Mouse (Mus musculus) heart, embryonic 14.5 days (tissue): Measurements from ENCODE around the gene Neto2. TPM values are rescaled to one million over a fixed set of nuclear protein-coding genes. Genes with fewer than 3 reads are reported as not detected.

ENCODE experiments used
- ATAC-seq: fragments of 200-750 bp; cut with Nextera tagmentation; 2 replicates; pipeline ENCODE4 v1.8.0; 2017; ENCODE audit warnings: low read depth, moderate TSS enrichment; ENCODE audit not compliant: insufficient number of reproducible peaks, insufficient read depth, low FRiP score
- H3K27ac ChIP-seq, 2 experiments: fragments of 200-500 bp in 1 of 2; fragments of 300-500 bp in 1 of 2; sonication (generic) in 1 of 2; replicated peaks in 1 of 2; 2 replicates each; pipeline ENCODE4 v1.5.1; 2012 to 2014; ENCODE audit warnings: low read depth in 2 of 2, low read length in 2 of 2, control low read depth in 1 of 2, mild to moderate bottlenecking in 1 of 2, mixed read lengths in 1 of 2; ENCODE audit not compliant: control insufficient read depth in 1 of 2, insufficient read depth in 1 of 2
- H3K27me3 ChIP-seq: fragments of 300-500 bp; sonication (generic); 2 replicates; pipeline ENCODE4 v1.6.1; 2014; ENCODE audit warnings: mild to moderate bottlenecking, low read length, control low read depth; ENCODE audit not compliant: control insufficient read depth, insufficient read depth
- H3K36me3 ChIP-seq: fragments of 300-500 bp; sonication (generic); 2 replicates; pipeline ENCODE4 v1.6.1; 2014; ENCODE audit warnings: mild to moderate bottlenecking, control low read depth, low read length, mixed read lengths; ENCODE audit not compliant: control insufficient read depth, insufficient read depth
- H3K4me1 ChIP-seq, 2 experiments: fragments of 200-500 bp in 1 of 2; fragments of 300-500 bp in 1 of 2; sonication (generic) in 1 of 2; 2 replicates each; pipeline ENCODE4 v1.6.1; 2012 to 2014; ENCODE audit warnings: low read length in 2 of 2, control low read depth in 1 of 2, mixed read lengths in 1 of 2; ENCODE audit not compliant: control insufficient read depth in 2 of 2, insufficient read depth in 2 of 2
- H3K4me2 ChIP-seq: fragments of 300-500 bp; sonication (generic); 2 replicates; pipeline ENCODE4 v1.6.1; 2014; ENCODE audit warnings: mild to moderate bottlenecking, low read length
- H3K4me3 ChIP-seq, 2 experiments: fragments of 200-500 bp in 1 of 2; fragments of 300-500 bp in 1 of 2; sonication (generic) in 1 of 2; 2 replicates each; pipeline ENCODE4 v1.5.1; 2012 to 2014; ENCODE audit warnings: low read length in 2 of 2, mild to moderate bottlenecking in 2 of 2, control low read depth in 1 of 2, low read depth in 1 of 2, moderate library complexity in 1 of 2; ENCODE audit not compliant: control insufficient read depth in 1 of 2, insufficient read depth in 1 of 2
- H3K9ac ChIP-seq: fragments of 300-500 bp; sonication (generic); 2 replicates; pipeline ENCODE4 v1.6.1; 2014; ENCODE audit warnings: mild to moderate bottlenecking, low read length
- H3K9me3 ChIP-seq: fragments of 300-500 bp; sonication (generic); 2 replicates; pipeline ENCODE4 v1.6.1; 2016; ENCODE audit warnings: low read length, control low read depth; ENCODE audit not compliant: control insufficient read depth
- WGBS: fragments of 180-500 bp; shearing (Covaris S2); extraction: QIAGEN DNeasy Blood & Tissue Kit; methylation state at CpG from one replicate; pipeline ENCODE4 v1.1.7; 2014; 5-methylcytosine and 5-hydroxymethylcytosine counted together
- polyA plus RNA-seq: library from polyadenylated mRNA; unstranded; fragments of >200 nt; fragmentation: Nextera tagmentation; extraction: Ambion mirVana; gene quantifications from 2 replicates; pipeline ENCODE4 v1.2.1, GENCODE M21; 2014

The Neto2 gene
- polyA plus RNA-seq, 1 experiment from 2014 or later = 4.5 TPM

GRCm38 (mm10) chr8:85699051-85699450 lies 1.7 kb downstream of the Neto2 start:
- Histone ChIP-seq H3K9me3 (no peaks in the 10 kb centered on the region), H3K4me1 (peaks cover 5 to 6% of the 10 kb centered on the region in 2 experiments; a peak in 3 of 4 replicates), H3K4me2 (no peak overlapping the region), H3K36me3 (no peaks in the 10 kb centered on the region), H3K4me3 (no peak overlapping the region), H3K27me3 (peaks cover 11% of the 10 kb centered on the region; the same call in 1 of the 2 replicates), H3K27ac (no peak overlapping the region), H3K9ac (no peak overlapping the region)
- ATAC-seq = no peak; the same call in 1 of the 2 replicates
- WGBS = 1% methylated on average over 6 of the region's 6 CpGs

DNA sequence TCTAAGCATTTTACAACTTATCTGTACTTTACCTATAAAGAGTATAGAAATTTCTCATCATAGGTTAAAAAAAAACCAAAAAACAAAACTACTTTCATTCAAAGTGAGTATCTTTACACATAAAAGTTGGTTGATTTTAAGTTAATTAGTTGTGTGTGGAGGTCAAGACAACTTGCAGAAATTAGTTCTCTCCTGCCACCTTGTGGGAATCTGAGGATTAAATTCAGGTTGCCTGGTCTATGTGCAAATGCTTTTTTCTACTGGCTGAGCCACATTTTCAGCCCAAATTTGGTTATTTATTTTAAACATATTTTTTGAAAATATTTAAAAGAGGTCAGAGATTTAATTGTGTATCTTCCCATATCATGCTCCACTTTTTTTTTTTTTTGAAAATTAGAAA lies 35.6 kb downstream of the Neto2 start:
- H3K4me1 ChIP-seq = no peaks in the 10 kb centered on the region
- no peak overlapping the region for H3K4me2 ChIP-seq
- no peak overlapping the region for H3K27ac ChIP-seq
- no peak overlapping the region for H3K9ac ChIP-seq
- ATAC-seq = no peak
- H3K9me3 ChIP-seq = no peaks in the 10 kb centered on the region
- H3K4me3 ChIP-seq = no peak overlapping the region
- no peaks in the 10 kb centered on the region for H3K36me3 ChIP-seq
- no peaks in the 10 kb centered on the region for H3K27me3 ChIP-seq

DNA sequence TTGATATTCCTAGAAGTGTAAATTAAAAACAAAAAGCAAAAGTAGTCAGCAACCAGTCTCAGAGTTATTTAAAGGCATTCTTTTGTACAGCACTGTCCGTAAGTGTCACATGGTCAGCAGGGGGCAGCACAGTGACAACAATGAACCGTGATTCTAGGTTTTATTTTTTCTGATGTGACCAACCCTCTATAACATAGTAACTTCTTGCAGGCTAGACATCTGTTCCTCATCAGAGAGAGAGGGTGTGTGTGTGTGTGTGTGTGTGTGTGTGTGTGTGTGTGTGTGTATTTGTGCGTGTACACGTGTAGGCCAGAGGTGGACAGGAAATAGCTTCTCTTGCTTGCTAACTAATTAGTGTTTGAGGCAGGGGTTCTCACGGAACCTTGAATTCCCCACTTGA lies 38.7 kb downstream of the Neto2 start:
- 69% methylated on average over 4 of the region's 5 CpGs for WGBS
- no peaks in the 10 kb centered on the region for H3K4me1 ChIP-seq

DNA sequence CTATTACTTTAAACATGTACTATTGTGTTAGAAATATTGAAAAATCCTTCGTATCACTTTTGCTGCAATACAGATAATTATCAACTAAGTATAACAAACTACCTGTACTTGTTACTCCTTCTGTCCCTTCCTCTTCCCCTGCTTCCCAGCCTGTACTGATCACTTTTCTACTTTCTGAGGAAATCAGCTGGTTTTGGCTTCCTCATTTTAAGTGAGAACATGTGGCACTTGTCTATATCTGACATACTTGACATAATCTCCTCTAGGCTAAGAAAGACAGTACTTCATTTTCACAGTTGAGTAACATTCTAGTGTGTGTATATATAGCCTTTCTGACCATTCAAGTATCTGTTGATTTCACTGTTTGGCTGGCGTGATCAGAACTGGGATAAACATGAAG lies 49.5 kb downstream of the Neto2 start:
- Histone ChIP-seq H3K9me3 (no peaks in the 10 kb centered on the region), H3K4me2 (no peak overlapping the region), H3K4me1 (no peaks in the 10 kb centered on the region), H3K4me3 (no peak overlapping the region), H3K27ac (no peak overlapping the region), H3K9ac (no peak overlapping the region), H3K27me3 (no peaks in the 10 kb centered on the region), H3K36me3 (no peaks in the 10 kb centered on the region)
- 70% methylated on average over 2 of the region's 2 CpGs for WGBS
- no peak for ATAC-seq

More for the DNA sequence above, 38.7 kb downstream of the Neto2 start:
- ATAC-seq = no peak
- Histone ChIP-seq H3K36me3 (no peaks in the 10 kb centered on the region), H3K9ac (no peak overlapping the region), H3K27ac (no peak overlapping the region), H3K4me3 (no peak overlapping the region), H3K9me3 (no peaks in the 10 kb centered on the region), H3K27me3 (no peaks in the 10 kb centered on the region), H3K4me2 (no peak overlapping the region)

DNA sequence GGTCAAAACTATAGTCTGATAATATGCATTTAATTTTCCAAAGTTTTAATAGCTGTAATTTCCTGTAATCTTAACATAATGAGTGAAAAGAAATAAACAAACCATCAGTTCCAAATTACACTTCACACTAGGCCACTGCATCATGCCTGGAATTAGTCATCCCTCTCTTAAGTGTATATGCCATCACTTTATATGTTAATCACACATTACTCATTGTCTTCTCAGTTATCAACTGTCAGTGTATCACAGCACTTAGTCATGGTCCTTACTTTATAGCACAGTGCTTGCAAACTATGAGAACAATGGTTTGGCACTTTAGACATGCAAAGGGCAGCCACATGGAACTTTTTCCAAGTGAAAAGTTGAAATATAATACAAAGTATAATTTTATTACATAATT lies 52.2 kb downstream of the Neto2 start:
- no peak for ATAC-seq

DNA sequence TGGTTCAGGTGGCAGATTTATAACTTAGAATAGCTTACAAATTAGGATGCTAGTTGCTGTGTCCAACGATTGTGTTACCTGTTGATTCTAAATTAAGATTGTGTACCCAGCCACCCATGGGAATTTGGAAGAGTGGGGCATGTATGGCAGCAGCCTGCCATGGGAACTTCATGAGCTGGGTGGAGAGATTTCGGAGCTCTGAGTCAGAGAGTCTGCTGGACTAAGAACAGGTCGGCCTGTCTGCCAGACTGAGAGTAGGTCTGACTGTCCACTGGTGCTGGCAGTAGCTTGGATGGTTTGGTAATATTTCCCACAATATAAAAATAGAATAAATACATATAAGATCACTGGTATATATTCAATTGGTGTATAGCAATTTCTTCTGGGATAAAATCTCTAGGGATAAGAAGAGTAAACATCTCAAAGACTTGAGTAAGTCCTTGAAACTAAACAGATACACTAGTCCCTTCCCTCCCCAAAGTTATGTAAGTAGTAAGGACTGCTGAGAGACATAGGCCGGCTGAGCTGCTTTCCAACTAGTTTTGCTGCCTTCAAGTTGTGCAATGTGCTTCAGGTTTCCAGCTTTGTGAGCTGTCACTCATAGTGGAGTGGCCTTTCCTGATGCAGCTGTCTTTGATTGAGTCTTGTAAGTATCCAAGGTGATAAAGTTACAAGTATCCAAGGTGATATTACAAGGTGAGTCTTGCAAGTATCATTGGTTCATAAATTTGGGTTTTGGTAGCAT lies 55.6 kb downstream of the Neto2 start:
- no peaks in the 10 kb centered on the region for H3K9me3 ChIP-seq
- H3K4me3 ChIP-seq = no peak overlapping the region
- no peak overlapping the region for H3K9ac ChIP-seq
- no peak for ATAC-seq
- no peak overlapping the region for H3K4me2 ChIP-seq
- WGBS = 67% methylated on average over 4 of the region's 4 CpGs
- H3K36me3 ChIP-seq = no peaks in the 10 kb centered on the region
- H3K27ac ChIP-seq = no peak overlapping the region
- no peaks in the 10 kb centered on the region for H3K4me1 ChIP-seq
- H3K27me3 ChIP-seq = no peaks in the 10 kb centered on the region

More for the DNA sequence above, 52.2 kb downstream of the Neto2 start:
- Histone ChIP-seq H3K36me3 (no peaks in the 10 kb centered on the region), H3K27ac (no peak overlapping the region), H3K27me3 (no peaks in the 10 kb centered on the region), H3K9me3 (no peaks in the 10 kb centered on the region), H3K4me1 (no peaks in the 10 kb centered on the region), H3K4me3 (no peak overlapping the region), H3K4me2 (no peak overlapping the region), H3K9ac (no peak overlapping the region)

DNA sequence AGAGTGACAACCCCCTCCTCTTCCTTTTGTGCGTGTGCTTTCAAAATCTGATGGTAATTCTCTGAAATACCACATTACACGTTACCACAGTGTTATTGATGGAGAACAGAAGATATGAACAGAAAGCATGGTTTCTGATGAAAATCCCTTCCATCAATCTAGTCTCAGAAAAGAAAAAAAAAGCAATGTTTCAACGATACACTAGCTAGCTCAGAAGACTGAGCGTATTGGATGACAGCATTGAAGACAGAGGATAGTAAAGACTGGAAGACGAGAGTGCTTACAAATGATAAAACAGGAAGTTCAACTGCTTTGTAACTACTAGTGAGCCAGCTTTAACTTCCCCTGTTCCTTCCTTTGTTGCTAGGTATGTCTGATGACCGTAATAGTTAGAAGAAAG lies 76.3 kb downstream of the Neto2 start:
- H3K27ac ChIP-seq = no peak overlapping the region
- no peak overlapping the region for H3K4me3 ChIP-seq
- H3K4me1 ChIP-seq = no peaks in the 10 kb centered on the region
- H3K36me3 ChIP-seq = no peaks in the 10 kb centered on the region
- 79% methylated on average over 6 of the region's 6 CpGs for WGBS
- no peak for ATAC-seq
- H3K9ac ChIP-seq = no peak overlapping the region
- H3K27me3 ChIP-seq = no peaks in the 10 kb centered on the region
- H3K9me3 ChIP-seq = no peaks in the 10 kb centered on the region
- no peak overlapping the region for H3K4me2 ChIP-seq

GRCm38 (mm10) chr8:85623246-85623645 lies 77.5 kb downstream of the Neto2 start:
- Histone ChIP-seq H3K4me1 (no peaks in the 10 kb centered on the region), H3K9me3 (no peaks in the 10 kb centered on the region), H3K4me3 (no peak overlapping the region), H3K27me3 (no peaks in the 10 kb centered on the region), H3K9ac (no peak overlapping the region), H3K36me3 (no peaks in the 10 kb centered on the region), H3K27ac (no peak overlapping the region), H3K4me2 (no peak overlapping the region)
- no peak for ATAC-seq
- 75% methylated on average over 5 of the region's 5 CpGs for WGBS
